Mouse (Mus musculus) embryonic fibroblast, embryonic 13.5 days (primary cell): ENCODE data around the gene Tmem108.

Experiments
- CTCF ChIP-seq: IDR thresholded peaks from 2 replicates; pipeline ENCODE4 v1.5.1; 2011; ENCODE audit warnings: mild to moderate bottlenecking, control low read depth, low read length, moderate library complexity, borderline replicate concordance; ENCODE audit not compliant: insufficient read depth
- POLR2A ChIP-seq: IDR thresholded peaks from 2 replicates; pipeline ENCODE4 v1.6.1; 2011; ENCODE audit warnings: low read depth, mild to moderate bottlenecking, control low read depth, low read length, moderate library complexity

DNA sequence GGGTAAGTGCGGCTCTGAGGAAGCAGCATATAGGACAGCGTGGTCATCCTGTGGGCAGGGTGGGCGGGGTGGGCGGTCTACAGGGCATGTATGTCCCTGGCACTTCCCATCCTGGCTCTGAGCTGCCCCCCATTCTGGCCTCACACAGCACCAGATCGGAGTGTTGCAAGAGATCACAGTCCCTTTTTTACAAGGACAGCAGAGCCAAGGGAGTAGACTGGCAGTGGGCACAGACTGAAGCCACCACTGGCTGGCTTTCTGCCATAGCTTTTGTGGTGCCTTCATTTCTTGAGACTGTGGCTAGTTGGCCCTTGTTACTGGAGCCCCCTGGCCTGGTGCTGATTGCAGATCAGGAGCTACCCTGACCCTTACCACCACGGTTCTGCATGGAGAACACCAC is 275.4 kb downstream of the Tmem108 start:
- TF ChIP-seq POLR2A (no peak), CTCF (no peak)
